Mouse (Mus musculus) ES-Bruce4 (cell line): ENCODE measurements around the gene Isg20. TPM values are rescaled to one million over a fixed set of nuclear protein-coding genes. Genes with fewer than 3 reads are reported as not detected.
A peak's percentile ranks its signal among the peaks of the same experiment; 100 is the strongest.

Source experiments
- H3K27ac ChIP-seq: 2 replicates; pipeline ENCODE4 v1.5.1; 2012; ENCODE audit warnings: low read length, inconsistent platforms; ENCODE audit not compliant: insufficient read depth
- H3K27me3 ChIP-seq: 2 replicates; pipeline ENCODE4 v1.6.1; 2012; ENCODE audit warnings: mild to moderate bottlenecking, low read length, inconsistent platforms; ENCODE audit not compliant: control insufficient read depth, poor library complexity, insufficient read depth, severe bottlenecking
- H3K36me3 ChIP-seq: 2 replicates; pipeline ENCODE4 v1.6.1; 2012; ENCODE audit warnings: inconsistent platforms, mild to moderate bottlenecking, low read length, moderate library complexity; ENCODE audit not compliant: control insufficient read depth, poor library complexity, insufficient read depth, severe bottlenecking
- H3K4me1 ChIP-seq: one replicate; pipeline ENCODE4 v1.8.1; 2011; ENCODE audit warnings: low read length; ENCODE audit not compliant: control insufficient read depth, insufficient read depth
- H3K4me3 ChIP-seq: 2 replicates; pipeline ENCODE4 v1.5.1; 2011; ENCODE audit warnings: low read depth, mild to moderate bottlenecking, low read length
- H3K9ac ChIP-seq: 2 replicates; pipeline ENCODE4 v1.6.1; 2012; ENCODE audit warnings: low read depth, mild to moderate bottlenecking, inconsistent platforms; ENCODE audit not compliant: poor library complexity, severe bottlenecking
- H3K9me3 ChIP-seq: replicated peaks from 2 replicates; pipeline ENCODE4 v1.6.1; 2012; ENCODE audit warnings: mild to moderate bottlenecking, low read length, inconsistent platforms; ENCODE audit not compliant: control insufficient read depth, poor library complexity, insufficient read depth, severe bottlenecking
- CTCF ChIP-seq: IDR thresholded peaks from one replicate; pipeline ENCODE4 v1.8.1; 2011; ENCODE audit warnings: low read depth, low read length
- EP300 ChIP-seq: IDR thresholded peaks from 2 replicates; pipeline ENCODE4 v1.6.1; 2011; ENCODE audit warnings: low read depth, low read length; ENCODE audit not compliant: insufficient read depth
- POLR2A ChIP-seq: IDR thresholded peaks from one replicate; pipeline ENCODE4 v1.8.1; 2011; ENCODE audit warnings: low read length; ENCODE audit not compliant: insufficient read depth
- polyA plus RNA-seq: library from polyadenylated mRNA; stranded (reverse); fragments of >200 nt; gene quantifications from 2 replicates; pipeline ENCODE4 v1.2.4, GENCODE M21; 2011; ENCODE audit warnings: low read depth; ENCODE audit not compliant: missing spikeins, insufficient read depth, insufficient read length

Isg20 gene
- polyA plus RNA-seq, 1 experiment, result 3.5 TPM

GRCm38 (mm10) chr7:78911209-78911608 lies 2.0 kb upstream of the Isg20 start:
- H3K36me3 ChIP-seq, result peaks cover 10% of the 10 kb centered on the region
- no peaks in the 10 kb centered on the region for H3K27me3 ChIP-seq
- no peak overlapping the region for H3K9ac ChIP-seq
- H3K9me3 ChIP-seq, result no peaks in the 10 kb centered on the region
- TF ChIP-seq POLR2A, result no peak
- peaks cover 2% of the 10 kb centered on the region for H3K4me1 ChIP-seq
- no peak overlapping the region for H3K4me3 ChIP-seq
- no peak overlapping the region for H3K27ac ChIP-seq

DNA sequence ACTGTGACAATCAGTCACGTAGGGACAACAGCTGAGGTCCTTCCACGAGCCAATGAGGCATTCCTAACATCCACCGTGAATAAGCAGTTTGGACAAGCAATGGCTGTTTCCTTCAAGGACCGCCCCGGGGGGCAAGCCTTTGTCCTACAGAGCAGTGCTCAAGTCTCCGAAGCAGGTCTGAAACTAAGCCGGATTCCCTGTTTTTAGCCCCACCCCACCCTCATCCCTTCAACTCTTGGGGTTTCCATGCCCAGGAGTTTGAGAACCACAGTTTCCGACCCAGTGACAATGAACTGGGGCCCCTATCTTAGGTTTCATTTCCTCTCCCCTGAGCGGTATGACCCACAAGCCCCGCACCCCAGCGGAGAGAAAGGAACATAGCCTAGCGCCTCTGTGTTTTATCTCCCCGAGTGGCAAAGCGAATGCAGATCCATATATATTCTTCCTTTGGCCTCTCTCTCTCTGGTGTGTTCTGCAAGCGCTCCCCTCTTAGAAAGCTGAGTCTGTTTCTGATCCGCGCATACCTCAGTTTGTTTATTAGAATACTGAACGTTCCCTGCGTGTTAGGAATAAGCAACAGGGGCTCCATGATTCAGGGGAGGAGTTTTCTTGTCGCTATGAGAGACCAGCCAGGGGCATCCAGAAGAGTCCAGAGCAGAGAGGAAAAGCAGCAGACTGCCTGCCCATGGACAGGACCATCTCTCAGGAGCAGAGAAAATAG lies 811 bp upstream of the Isg20 start:
- H3K9me3 ChIP-seq, result no peaks in the 10 kb centered on the region
- H3K4me3 ChIP-seq, result no peak overlapping the region
- H3K36me3 ChIP-seq, result no peaks in the 10 kb centered on the region
- peaks cover 2% of the 10 kb centered on the region for H3K4me1 ChIP-seq
- no peak for TF ChIP-seq EP300
- no peak for TF ChIP-seq CTCF
- TF ChIP-seq POLR2A, result no peak
- no peak overlapping the region for H3K27ac ChIP-seq
- H3K27me3 ChIP-seq, result no peaks in the 10 kb centered on the region
- no peak overlapping the region for H3K9ac ChIP-seq

DNA sequence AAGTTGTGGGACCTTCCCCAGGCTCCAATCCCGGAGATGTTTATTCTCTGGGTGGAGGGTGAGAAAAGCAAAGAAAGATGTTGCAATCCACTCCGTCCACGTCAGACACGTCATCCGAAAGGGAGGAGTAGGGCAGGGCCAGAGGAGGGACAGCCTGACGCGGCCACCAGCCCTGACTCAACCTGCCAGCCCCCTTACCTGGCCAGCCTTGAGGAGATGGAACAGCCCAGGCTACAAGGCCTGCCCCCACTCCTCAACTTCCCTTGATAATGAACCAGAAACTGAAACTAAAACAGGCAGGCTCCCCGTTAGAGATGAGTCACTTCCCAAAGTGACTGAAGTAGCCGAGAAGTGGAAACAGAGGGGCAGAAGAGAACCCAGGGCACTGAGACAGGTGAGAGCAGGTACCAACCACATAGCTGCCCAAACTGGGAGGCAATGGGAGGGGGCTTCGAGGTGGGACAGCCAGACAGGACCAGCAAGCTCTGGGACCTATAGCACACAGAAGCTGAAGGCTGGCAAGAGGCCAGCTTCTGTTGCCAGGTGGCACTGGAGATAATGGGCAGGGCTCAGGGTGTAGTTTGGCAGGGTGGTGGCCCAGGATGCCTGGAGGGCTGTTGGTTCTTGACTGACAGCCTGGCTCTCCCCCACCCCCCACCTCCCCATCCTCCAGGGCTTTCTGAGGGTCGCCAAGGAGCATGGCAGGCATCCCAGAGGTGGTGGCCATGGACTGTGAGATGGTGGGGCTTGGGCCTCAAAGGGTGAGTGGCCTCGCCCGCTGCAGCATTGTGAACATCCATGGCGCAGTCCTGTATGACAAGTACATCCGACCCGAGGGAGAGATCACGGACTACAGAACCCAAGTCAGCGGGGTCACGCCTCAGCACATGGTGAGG lies 673 bp downstream of the Isg20 start:
- no peak for TF ChIP-seq EP300
- no peak for TF ChIP-seq POLR2A
- no peak for TF ChIP-seq CTCF
- no peaks in the 10 kb centered on the region for H3K9me3 ChIP-seq
- peaks cover 4% of the 10 kb centered on the region for H3K4me1 ChIP-seq
- H3K36me3 ChIP-seq, result no peaks in the 10 kb centered on the region
- H3K27me3 ChIP-seq, result no peaks in the 10 kb centered on the region
- H3K27ac ChIP-seq, result no peak overlapping the region
- H3K9ac ChIP-seq, result no peak overlapping the region
- H3K4me3 ChIP-seq, result no peak overlapping the region

DNA sequence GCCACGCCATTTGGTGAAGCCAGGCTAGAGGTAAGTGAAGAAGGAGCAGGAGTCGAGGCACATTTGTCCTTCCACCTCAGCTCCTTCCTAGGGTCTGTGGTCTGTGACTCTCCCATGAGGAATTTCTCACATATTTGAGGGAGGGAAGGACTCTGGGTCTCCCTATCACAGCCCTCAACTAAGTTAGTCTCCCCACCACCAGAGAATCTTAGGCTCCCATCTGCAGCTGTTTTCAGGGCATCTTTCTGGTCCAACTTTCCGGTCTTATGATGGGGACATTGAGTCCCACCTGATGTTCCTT lies 1.3 kb downstream of the Isg20 start:
- H3K27ac ChIP-seq, result no peak overlapping the region
- TF ChIP-seq EP300, result no peak
- peaks cover 6% of the 10 kb centered on the region for H3K4me1 ChIP-seq
- H3K9ac ChIP-seq, result no peak overlapping the region
- H3K36me3 ChIP-seq, result no peaks in the 10 kb centered on the region
- no peak overlapping the region for H3K4me3 ChIP-seq
- H3K27me3 ChIP-seq, result no peaks in the 10 kb centered on the region
- no peaks in the 10 kb centered on the region for H3K9me3 ChIP-seq

GRCm38 (mm10) chr7:78914896-78915510 lies 1.8 kb downstream of the Isg20 start:
- Histone ChIP-seq H3K36me3 (no peaks in the 10 kb centered on the region), H3K9ac (no peak overlapping the region), H3K4me1 (peaks cover 6% of the 10 kb centered on the region), H3K27me3 (no peaks in the 10 kb centered on the region), H3K9me3 (no peaks in the 10 kb centered on the region), H3K4me3 (0 out of 2 replicates have a peak overlapping the region, but pooled peaks have one; percentile 2), H3K27ac (no peak overlapping the region)
- TF ChIP-seq EP300, result no peak

GRCm38 (mm10) chr7:78918686-78919085 lies 5.5 kb downstream of the Isg20 start:
- no peaks in the 10 kb centered on the region for H3K36me3 ChIP-seq
- no peak overlapping the region for H3K4me3 ChIP-seq
- no peak overlapping the region for H3K27ac ChIP-seq
- no peak overlapping the region for H3K9ac ChIP-seq
- H3K4me1 ChIP-seq, result peaks cover 4% of the 10 kb centered on the region
- no peaks in the 10 kb centered on the region for H3K9me3 ChIP-seq
- no peaks in the 10 kb centered on the region for H3K27me3 ChIP-seq
- TF ChIP-seq CTCF (no peak), EP300 (peak; percentile 94)
